Mouse (Mus musculus): ENCODE data around the gene Ache. TPM values are rescaled to one million over a fixed set of nuclear protein-coding genes. Genes with fewer than 3 reads are reported as not detected.
"Not testable (repeated sequence)": the region's sequence is repeated elsewhere in the genome, so short reads cannot be mapped to it uniquely, and the experiment has no call there.

The Ache gene
- polyA plus RNA-seq (2012; rRNA removed): 5.1 and 5.3 TPM in 2 replicates

- peak within 1 kb of the TSS; percentile 48 for H3K4me3 ChIP-seq (ENCODE audit: low read depth, low read length)
- TF ChIP-seq POLR2A (IDR thresholded peaks at IDR 0.05; ENCODE audit: low read depth, low read length) (no peak), CTCF (IDR thresholded peaks at IDR 0.05; ENCODE audit: extremely low read depth, insufficient read length, insufficient replicate concordance, low read depth, low read length) (no peak)
- H3K36me3 ChIP-seq (ENCODE audit: control insufficient read depth, insufficient read depth, low read length): no peaks in the 10 kb centered on the region
- peaks cover 42% of the 10 kb centered on the region for H3K4me1 ChIP-seq (ENCODE audit: control insufficient read depth, insufficient read depth, insufficient read length, low read length)
- WGBS: 7% methylated on average over 40 of the region's 40 CpGs
- H3K27ac ChIP-seq (ENCODE audit: insufficient read depth, low read depth, low read length): no peak within 1 kb of the TSS
- H3K27me3 ChIP-seq (ENCODE audit: control insufficient read depth, insufficient read depth, low read length): peaks cover 21% of the 10 kb centered on the region
Measured at GRCm38 (mm10) chr5:137287032-137287952, at the start of gene Ache. Gene Ache, plus strand, starts transcription at chr5:137287519.

GRCm38 (mm10) chr5:137263897-137264720 lies 23.2 kb upstream of the Ache start:
- H3K27ac ChIP-seq (ENCODE audit: insufficient read depth, low read depth, low read length): peak overlapping the region; percentile 78
- no peaks in the 10 kb centered on the region for H3K36me3 ChIP-seq (ENCODE audit: control insufficient read depth, insufficient read depth, low read length)
- 25% methylated on average over 14 of the region's 14 CpGs for WGBS
- peaks cover 23% of the 10 kb centered on the region for H3K4me1 ChIP-seq (ENCODE audit: control insufficient read depth, insufficient read depth, insufficient read length, low read length)
- TF ChIP-seq POLR2A (IDR thresholded peaks at IDR 0.05; ENCODE audit: low read depth, low read length) (no peak), CTCF (IDR thresholded peaks at IDR 0.05; ENCODE audit: extremely low read depth, insufficient read length, insufficient replicate concordance, low read depth, low read length) (no peak)
- no peaks in the 10 kb centered on the region; the same call in 1 of the 2 replicates for H3K27me3 ChIP-seq (ENCODE audit: control insufficient read depth, insufficient read depth, low read length)
- H3K4me3 ChIP-seq (ENCODE audit: low read depth, low read length): no peak overlapping the region

- no peaks in the 10 kb centered on the region; the same call in 1 of the 2 replicates for H3K27me3 ChIP-seq (ENCODE audit: control insufficient read depth, insufficient read depth, low read length)
- peak overlapping the region; percentile 78 for H3K27ac ChIP-seq (ENCODE audit: insufficient read depth, low read depth, low read length)
- no peaks in the 10 kb centered on the region for H3K36me3 ChIP-seq (ENCODE audit: control insufficient read depth, insufficient read depth, low read length)
- WGBS: 86% methylated on average over 11 of the region's 11 CpGs
- peaks cover 23% of the 10 kb centered on the region for H3K4me1 ChIP-seq (ENCODE audit: control insufficient read depth, insufficient read depth, insufficient read length, low read length)
- H3K4me3 ChIP-seq (ENCODE audit: low read depth, low read length): peak overlapping the region; percentile 4; the same call in 1 of the 2 replicates
- TF ChIP-seq CTCF (IDR thresholded peaks at IDR 0.05; ENCODE audit: extremely low read depth, insufficient read length, insufficient replicate concordance, low read depth, low read length) (no peak), POLR2A (IDR thresholded peaks at IDR 0.05; ENCODE audit: low read depth, low read length) (no peak)
Measured at GRCm38 (mm10) chr5:137264787-137265186, 22.5 kb upstream of the Ache start.

GRCm38 (mm10) chr5:137268131-137268910 lies 19.0 kb upstream of the Ache start:
- peaks cover 22% of the 10 kb centered on the region for H3K4me1 ChIP-seq (ENCODE audit: control insufficient read depth, insufficient read depth, insufficient read length, low read length)
- WGBS: 2% methylated on average over 17 of the region's 18 CpGs
- H3K27me3 ChIP-seq (ENCODE audit: control insufficient read depth, insufficient read depth, low read length): no peaks in the 10 kb centered on the region; the same call in 1 of the 2 replicates
- peak overlapping the region; percentile 59 for H3K4me3 ChIP-seq (ENCODE audit: low read depth, low read length)
- peak overlapping the region; percentile 58 for H3K27ac ChIP-seq (ENCODE audit: insufficient read depth, low read depth, low read length)
- TF ChIP-seq POLR2A (IDR thresholded peaks at IDR 0.05; ENCODE audit: low read depth, low read length) (0 out of 2 replicates have a peak, but pooled peaks have one; percentile 18), CTCF (IDR thresholded peaks at IDR 0.05; ENCODE audit: extremely low read depth, insufficient read length, insufficient replicate concordance, low read depth, low read length) (no peak)
- H3K36me3 ChIP-seq (ENCODE audit: control insufficient read depth, insufficient read depth, low read length): no peaks in the 10 kb centered on the region

- TF ChIP-seq POLR2A (IDR thresholded peaks at IDR 0.05; ENCODE audit: low read depth, low read length) (no peak; the same call in 1 of the 2 replicates), CTCF (IDR thresholded peaks at IDR 0.05; ENCODE audit: extremely low read depth, insufficient read length, insufficient replicate concordance, low read depth, low read length) (peak; percentile 74; the same call in 1 of the 2 replicates)
- peak overlapping the region; percentile 21 for H3K4me3 ChIP-seq (ENCODE audit: low read depth, low read length)
- H3K27me3 ChIP-seq (ENCODE audit: control insufficient read depth, insufficient read depth, low read length): no peaks in the 10 kb centered on the region
- no peaks in the 10 kb centered on the region for H3K36me3 ChIP-seq (ENCODE audit: control insufficient read depth, insufficient read depth, low read length)
- peak overlapping the region; percentile 89 for H3K27ac ChIP-seq (ENCODE audit: insufficient read depth, low read depth, low read length)
- peaks cover 24% of the 10 kb centered on the region for H3K4me1 ChIP-seq (ENCODE audit: control insufficient read depth, insufficient read depth, insufficient read length, low read length)
- WGBS: 19% methylated on average over 18 of the region's 18 CpGs
Measured at GRCm38 (mm10) chr5:137277360-137278342, 9.7 kb upstream of the Ache start.

- peaks cover 21% of the 10 kb centered on the region for H3K27me3 ChIP-seq (ENCODE audit: control insufficient read depth, insufficient read depth, low read length)
- not testable (repeated sequence) for H3K36me3 ChIP-seq (ENCODE audit: control insufficient read depth, insufficient read depth, low read length); H3K4me3 ChIP-seq (ENCODE audit: low read depth, low read length); H3K27ac ChIP-seq (ENCODE audit: insufficient read depth, low read depth, low read length)
- H3K4me1 ChIP-seq (ENCODE audit: control insufficient read depth, insufficient read depth, insufficient read length, low read length): peaks cover 30% of the 10 kb centered on the region
- WGBS: 77% methylated on average over 6 of the region's 6 CpGs
Measured at GRCm38 (mm10) chr5:137284411-137284810, 2.9 kb upstream of the Ache start.

All from small intestine, adult 2 months (tissue).